Mouse (Mus musculus): ENCODE data around the gene Kif14. TPM values are rescaled to one million over a fixed set of nuclear protein-coding genes. Genes with fewer than 3 reads are reported as not detected.

Kif14 gene
- polyA plus RNA-seq, 2 experiments, result 5.1 to 6.2 TPM

GRCm38 (mm10) chr1:136449541-136449940 lies 16.6 kb upstream of the Kif14 start:
- Histone ChIP-seq H3K9me3 (ENCODE audit: control insufficient read depth, low read length) (no peaks in the 10 kb centered on the region), H3K27me3 (ENCODE audit: control insufficient read depth, insufficient read depth, low read length) (no peaks in the 10 kb centered on the region), H3K4me2 (replicated peaks; ENCODE audit: low read depth, low read length, severe bottlenecking) (no peak overlapping the region), H3K4me1 (ENCODE audit: control insufficient read depth, insufficient read depth, low read length) (no peaks in the 10 kb centered on the region), H3K4me3 (replicated peaks; ENCODE audit: low read length) (no peak overlapping the region), H3K9ac (ENCODE audit: low read depth, low read length, severe bottlenecking) (no peak overlapping the region), H3K27ac (replicated peaks; ENCODE audit: low read depth, low read length) (no peak overlapping the region), H3K36me3 (ENCODE audit: control insufficient read depth, insufficient read depth, low read length) (no peaks in the 10 kb centered on the region)
- ATAC-seq (ENCODE audit: low FRiP score, low read depth) (no peak), DNase-seq (ENCODE audit: low spot score) (no peak)
- WGBS, result 87% methylated on average over 6 of the region's 6 CpGs
- TF ChIP-seq POLR2A (IDR thresholded peaks at IDR 0.05; ENCODE audit: borderline replicate concordance, extremely low read depth, insufficient read depth, insufficient read length), result no peak

GRCm38 (mm10) chr1:136450206-136450605 lies 15.9 kb upstream of the Kif14 start:
- no peaks in the 10 kb centered on the region for H3K27me3 ChIP-seq (ENCODE audit: control insufficient read depth, insufficient read depth, low read length)
- no peaks in the 10 kb centered on the region for H3K36me3 ChIP-seq (ENCODE audit: control insufficient read depth, insufficient read depth, low read length)
- no peak overlapping the region for H3K27ac ChIP-seq (replicated peaks; ENCODE audit: low read depth, low read length)
- ATAC-seq (ENCODE audit: low FRiP score, low read depth) (no peak), DNase-seq (ENCODE audit: low spot score) (no peak)
- H3K9me3 ChIP-seq (ENCODE audit: control insufficient read depth, low read length), result no peaks in the 10 kb centered on the region
- no peaks in the 10 kb centered on the region for H3K4me1 ChIP-seq (ENCODE audit: control insufficient read depth, insufficient read depth, low read length)
- no peak overlapping the region for H3K4me2 ChIP-seq (replicated peaks; ENCODE audit: low read depth, low read length, severe bottlenecking)
- H3K4me3 ChIP-seq (replicated peaks; ENCODE audit: low read length), result no peak overlapping the region
- TF ChIP-seq POLR2A (IDR thresholded peaks at IDR 0.05; ENCODE audit: borderline replicate concordance, extremely low read depth, insufficient read depth, insufficient read length), result no peak
- 73% methylated on average over 5 of the region's 5 CpGs for WGBS
- H3K9ac ChIP-seq (ENCODE audit: low read depth, low read length, severe bottlenecking), result no peak overlapping the region

DNA sequence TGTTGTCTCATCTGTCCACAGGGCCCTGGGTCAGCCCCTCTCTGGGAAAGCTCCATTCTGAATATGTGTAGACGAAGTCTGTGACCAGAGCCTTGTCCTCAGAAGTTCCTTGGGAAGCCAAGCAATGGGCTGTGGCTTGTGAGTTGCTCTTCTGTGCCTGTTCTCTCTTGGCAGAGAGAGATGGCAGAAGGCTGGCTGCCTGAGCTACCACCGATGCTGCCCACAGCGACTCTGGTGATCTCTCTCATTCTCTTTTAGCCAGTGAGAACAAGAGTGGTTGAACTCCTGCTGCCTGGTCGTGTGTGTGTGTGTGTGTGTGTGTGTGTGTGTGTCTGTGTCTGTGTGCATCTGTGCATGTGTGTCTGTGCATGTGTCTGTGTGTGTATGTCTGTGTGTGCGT lies 13.7 kb upstream of the Kif14 start:
- Histone ChIP-seq H3K36me3 (ENCODE audit: control insufficient read depth, insufficient read depth, low read length) (no peaks in the 10 kb centered on the region), H3K4me2 (replicated peaks; ENCODE audit: low read depth, low read length, severe bottlenecking) (no peak overlapping the region), H3K27ac (replicated peaks; ENCODE audit: low read depth, low read length) (no peak overlapping the region), H3K27me3 (ENCODE audit: control insufficient read depth, insufficient read depth, low read length) (no peaks in the 10 kb centered on the region), H3K4me1 (ENCODE audit: control insufficient read depth, insufficient read depth, low read length) (no peaks in the 10 kb centered on the region), H3K9me3 (ENCODE audit: control insufficient read depth, low read length) (no peaks in the 10 kb centered on the region), H3K9ac (ENCODE audit: low read depth, low read length, severe bottlenecking) (no peak overlapping the region), H3K4me3 (replicated peaks; ENCODE audit: low read length) (no peak overlapping the region)
- DNase-seq (ENCODE audit: low spot score) (no peak), ATAC-seq (ENCODE audit: low FRiP score, low read depth) (no peak)
- TF ChIP-seq POLR2A (IDR thresholded peaks at IDR 0.05; ENCODE audit: borderline replicate concordance, extremely low read depth, insufficient read depth, insufficient read length), result no peak
- WGBS, result 78% methylated on average over 5 of the region's 5 CpGs

GRCm38 (mm10) chr1:136455756-136456585 lies 10.2 kb upstream of the Kif14 start:
- H3K4me1 ChIP-seq (ENCODE audit: control insufficient read depth, insufficient read depth, low read length), result no peaks in the 10 kb centered on the region
- DNase-seq (ENCODE audit: low spot score), result no peak
- H3K4me2 ChIP-seq (replicated peaks; ENCODE audit: low read depth, low read length, severe bottlenecking), result no peak overlapping the region
- 65% methylated on average over 17 of the region's 17 CpGs for WGBS
- no peaks in the 10 kb centered on the region for H3K36me3 ChIP-seq (ENCODE audit: control insufficient read depth, insufficient read depth, low read length)
- H3K27me3 ChIP-seq (ENCODE audit: control insufficient read depth, insufficient read depth, low read length), result no peaks in the 10 kb centered on the region
- H3K27ac ChIP-seq (replicated peaks; ENCODE audit: low read depth, low read length), result no peak overlapping the region
- no peak overlapping the region for H3K4me3 ChIP-seq (replicated peaks; ENCODE audit: low read length)
- no peak for TF ChIP-seq POLR2A (IDR thresholded peaks at IDR 0.05; ENCODE audit: borderline replicate concordance, extremely low read depth, insufficient read depth, insufficient read length)
- no peak overlapping the region for H3K9ac ChIP-seq (ENCODE audit: low read depth, low read length, severe bottlenecking)
- ATAC-seq (ENCODE audit: low FRiP score, low read depth), result no peak
- no peaks in the 10 kb centered on the region for H3K9me3 ChIP-seq (ENCODE audit: control insufficient read depth, low read length)

DNA sequence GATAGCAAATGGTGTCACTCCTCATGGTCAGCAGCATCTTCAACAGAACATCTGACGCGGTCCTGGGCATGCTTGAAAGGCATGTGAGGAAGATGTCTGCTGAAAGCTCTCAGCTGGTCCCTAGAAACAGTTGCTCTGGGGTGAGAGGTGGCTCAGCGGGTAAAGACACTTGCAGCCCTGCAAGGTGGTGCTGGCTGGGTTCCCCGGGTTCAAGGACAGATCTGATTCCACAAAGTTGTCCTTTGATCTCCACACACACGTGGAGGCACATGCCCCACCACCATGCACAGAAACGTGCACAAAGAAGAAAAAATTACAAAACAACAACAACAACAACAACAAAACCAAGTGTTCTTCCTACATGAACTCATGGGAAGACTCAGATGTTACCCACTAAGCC lies 9.4 kb upstream of the Kif14 start:
- no peaks in the 10 kb centered on the region for H3K36me3 ChIP-seq (ENCODE audit: control insufficient read depth, insufficient read depth, low read length)
- 80% methylated on average over 6 of the region's 6 CpGs for WGBS
- no peak overlapping the region for H3K4me2 ChIP-seq (replicated peaks; ENCODE audit: low read depth, low read length, severe bottlenecking)
- no peaks in the 10 kb centered on the region for H3K4me1 ChIP-seq (ENCODE audit: control insufficient read depth, insufficient read depth, low read length)
- H3K27ac ChIP-seq (replicated peaks; ENCODE audit: low read depth, low read length), result no peak overlapping the region
- no peaks in the 10 kb centered on the region for H3K9me3 ChIP-seq (ENCODE audit: control insufficient read depth, low read length)
- DNase-seq (ENCODE audit: low spot score) (no peak), ATAC-seq (ENCODE audit: low FRiP score, low read depth) (no peak)
- no peaks in the 10 kb centered on the region for H3K27me3 ChIP-seq (ENCODE audit: control insufficient read depth, insufficient read depth, low read length)
- H3K9ac ChIP-seq (ENCODE audit: low read depth, low read length, severe bottlenecking), result no peak overlapping the region
- no peak overlapping the region for H3K4me3 ChIP-seq (replicated peaks; ENCODE audit: low read length)
- TF ChIP-seq POLR2A (IDR thresholded peaks at IDR 0.05; ENCODE audit: borderline replicate concordance, extremely low read depth, insufficient read depth, insufficient read length), result no peak
